Mouse (Mus musculus) hindbrain, embryonic 16.5 days (tissue): ENCODE data around the gene Podxl. TPM values are rescaled to one million over a fixed set of nuclear protein-coding genes. Genes with fewer than 3 reads are reported as not detected.

Source experiments
- ATAC-seq: fragments of 200-750 bp; cut with Nextera tagmentation; 2 replicates; pipeline ENCODE4 v1.8.0; 2017; ENCODE audit warnings: moderate TSS enrichment, moderate library complexity
- H3K27ac ChIP-seq: fragments of 300-500 bp; sonication (generic); 2 replicates; pipeline ENCODE4 v1.5.1; 2014; ENCODE audit warnings: low read depth, mild to moderate bottlenecking, control low read depth, low read length, moderate library complexity
- H3K27me3 ChIP-seq: fragments of 300-500 bp; sonication (generic); replicated peaks from 2 replicates; pipeline ENCODE4 v1.6.1; 2014; ENCODE audit warnings: low read length; ENCODE audit not compliant: control insufficient read depth, insufficient read depth
- H3K36me3 ChIP-seq: fragments of 300-500 bp; sonication (generic); 2 replicates; pipeline ENCODE4 v1.6.1; 2014; ENCODE audit warnings: mild to moderate bottlenecking, low read length, moderate library complexity, mixed read lengths; ENCODE audit not compliant: control insufficient read depth, insufficient read depth
- H3K4me1 ChIP-seq: fragments of 300-500 bp; sonication (generic); 2 replicates; pipeline ENCODE4 v1.6.1; 2014; ENCODE audit warnings: low read depth, low read length; ENCODE audit not compliant: control insufficient read depth, insufficient read depth
- H3K4me2 ChIP-seq: fragments of 300-500 bp; sonication (generic); 2 replicates; pipeline ENCODE4 v1.6.1; 2014; ENCODE audit warnings: mild to moderate bottlenecking, low read length, control low read depth, moderate library complexity
- H3K4me3 ChIP-seq: fragments of 300-500 bp; sonication (generic); 2 replicates; pipeline ENCODE4 v1.5.1; 2014; ENCODE audit warnings: mild to moderate bottlenecking, low read length, control low read depth, moderate library complexity
- H3K9ac ChIP-seq: fragments of 300-500 bp; sonication (generic); 2 replicates; pipeline ENCODE4 v1.6.1; 2014; ENCODE audit warnings: low read depth, mild to moderate bottlenecking, control low read depth, low read length, moderate library complexity
- H3K9me3 ChIP-seq: fragments of 300-500 bp; sonication (generic); 2 replicates; pipeline ENCODE4 v1.6.1; 2014; ENCODE audit warnings: mild to moderate bottlenecking, low read length, moderate library complexity; ENCODE audit not compliant: control insufficient read depth
- WGBS: fragments of 180-500 bp; shearing (Covaris S2); extraction: QIAGEN DNeasy Blood & Tissue Kit; methylation state at CpG from one replicate; pipeline ENCODE4 v1.1.7; 2014; 5-methylcytosine and 5-hydroxymethylcytosine counted together
- polyA plus RNA-seq: library from polyadenylated mRNA; unstranded; fragments of >200 nt; fragmentation: Nextera tagmentation; extraction: Ambion mirVana; gene quantifications from 2 replicates; pipeline ENCODE4 v1.2.1, GENCODE M21; 2015

Gene Podxl
- polyA plus RNA-seq, 1 experiment from 2014 or later: 8.3 TPM

GRCm38 (mm10) chr6:31502614-31503013 is 61.2 kb downstream of the Podxl start:
- Histone ChIP-seq H3K36me3 (0 out of 2 replicates have a peak, but pooled peaks cover 5% of the 10 kb centered on the region), H3K27me3 (no peaks in the 10 kb centered on the region), H3K27ac (no peak overlapping the region), H3K4me1 (no peaks in the 10 kb centered on the region), H3K9ac (no peak overlapping the region), H3K9me3 (no peaks in the 10 kb centered on the region), H3K4me3 (no peak overlapping the region), H3K4me2 (no peak overlapping the region)
- 100% methylated on average over 2 of the region's 2 CpGs for WGBS
- no peak for ATAC-seq

- 0 out of 2 replicates have a peak, but pooled peaks have one; percentile 37 for ATAC-seq
- H3K27me3 ChIP-seq: no peaks in the 10 kb centered on the region
- 0 out of 2 replicates have a peak, but pooled peaks cover 7% of the 10 kb centered on the region for H3K36me3 ChIP-seq
- no peak overlapping the region for H3K27ac ChIP-seq
- H3K4me2 ChIP-seq: no peak overlapping the region
- H3K4me3 ChIP-seq: no peak overlapping the region
- no peaks in the 10 kb centered on the region for H3K9me3 ChIP-seq
- H3K9ac ChIP-seq: no peak overlapping the region
- H3K4me1 ChIP-seq: no peaks in the 10 kb centered on the region
Observed at GRCm38 (mm10) chr6:31500691-31501090, 63.1 kb downstream of the Podxl start.

GRCm38 (mm10) chr6:31500260-31500659 is 63.5 kb downstream of the Podxl start:
- ATAC-seq: no peak
- Histone ChIP-seq H3K4me3 (no peak overlapping the region), H3K36me3 (0 out of 2 replicates have a peak, but pooled peaks cover 7% of the 10 kb centered on the region), H3K9me3 (no peaks in the 10 kb centered on the region), H3K27me3 (no peaks in the 10 kb centered on the region), H3K4me2 (no peak overlapping the region), H3K4me1 (no peaks in the 10 kb centered on the region), H3K27ac (no peak overlapping the region), H3K9ac (no peak overlapping the region)
- WGBS: 78% methylated on average over 2 of the region's 2 CpGs

- no peak overlapping the region for H3K27ac ChIP-seq
- H3K4me1 ChIP-seq: no peaks in the 10 kb centered on the region
- no peak overlapping the region for H3K4me3 ChIP-seq
- ATAC-seq: no peak
- no peaks in the 10 kb centered on the region for H3K9me3 ChIP-seq
- H3K4me2 ChIP-seq: no peak overlapping the region
- WGBS: 87% methylated on average over 10 of the region's 10 CpGs
- H3K9ac ChIP-seq: no peak overlapping the region
- no peaks in the 10 kb centered on the region for H3K27me3 ChIP-seq
- 0 out of 2 replicates have a peak, but pooled peaks cover 7% of the 10 kb centered on the region for H3K36me3 ChIP-seq
Observed at GRCm38 (mm10) chr6:31499836-31500235, 63.9 kb downstream of the Podxl start.

- Histone ChIP-seq H3K27me3 (no peaks in the 10 kb centered on the region), H3K9ac (no peak overlapping the region), H3K4me2 (no peak overlapping the region), H3K4me3 (no peak overlapping the region), H3K27ac (no peak overlapping the region), H3K36me3 (0 out of 2 replicates have a peak, but pooled peaks cover 2% of the 10 kb centered on the region), H3K9me3 (no peaks in the 10 kb centered on the region), H3K4me1 (no peaks in the 10 kb centered on the region)
- 79% methylated on average over 2 of the region's 2 CpGs for WGBS
- no peak for ATAC-seq
Observed at GRCm38 (mm10) chr6:31496227-31496626, 67.6 kb downstream of the Podxl start.

- Histone ChIP-seq H3K4me3 (no peak overlapping the region), H3K4me2 (no peak overlapping the region), H3K27me3 (no peaks in the 10 kb centered on the region), H3K9ac (no peak overlapping the region), H3K4me1 (no peaks in the 10 kb centered on the region), H3K27ac (no peak overlapping the region), H3K9me3 (no peaks in the 10 kb centered on the region), H3K36me3 (0 out of 2 replicates have a peak, but pooled peaks cover 2% of the 10 kb centered on the region)
- WGBS: 71% methylated on average over 2 of the region's 2 CpGs
- ATAC-seq: no peak
Observed at GRCm38 (mm10) chr6:31495122-31495731, 68.6 kb downstream of the Podxl start.

- H3K4me1 ChIP-seq: no peaks in the 10 kb centered on the region
- no peaks in the 10 kb centered on the region for H3K9me3 ChIP-seq
- no peak overlapping the region for H3K9ac ChIP-seq
- ATAC-seq: no peak
- 94% methylated on average over 7 of the region's 7 CpGs for WGBS
- H3K4me3 ChIP-seq: no peak overlapping the region
- peaks cover 2% of the 10 kb centered on the region; the same call in 1 of the 2 replicates for H3K36me3 ChIP-seq
- H3K27ac ChIP-seq: no peak overlapping the region
- no peaks in the 10 kb centered on the region for H3K27me3 ChIP-seq
- no peak overlapping the region for H3K4me2 ChIP-seq
Observed at GRCm38 (mm10) chr6:31489950-31490349, 73.8 kb downstream of the Podxl start.

GRCm38 (mm10) chr6:31486601-31487000 is 77.2 kb downstream of the Podxl start:
- no peaks in the 10 kb centered on the region for H3K4me1 ChIP-seq
- no peak overlapping the region for H3K9ac ChIP-seq
- no peaks in the 10 kb centered on the region for H3K27me3 ChIP-seq
- H3K36me3 ChIP-seq: peaks cover 2% of the 10 kb centered on the region; the same call in 1 of the 2 replicates
- H3K9me3 ChIP-seq: no peaks in the 10 kb centered on the region
- ATAC-seq: no peak
- H3K4me3 ChIP-seq: no peak overlapping the region
- no peak overlapping the region for H3K27ac ChIP-seq
- 95% methylated on average over 2 of the region's 2 CpGs for WGBS
- H3K4me2 ChIP-seq: no peak overlapping the region

GRCm38 (mm10) chr6:31480008-31480407 is 83.8 kb downstream of the Podxl start:
- ATAC-seq: no peak
- 84% methylated on average over 4 of the region's 4 CpGs for WGBS
- H3K4me1 ChIP-seq: no peaks in the 10 kb centered on the region

More at GRCm38 (mm10) chr6:31480008-31480407, 83.8 kb downstream of the Podxl start:
- Histone ChIP-seq H3K9me3 (no peaks in the 10 kb centered on the region), H3K4me2 (no peak overlapping the region), H3K4me3 (no peak overlapping the region), H3K27ac (no peak overlapping the region), H3K9ac (no peak overlapping the region), H3K27me3 (no peaks in the 10 kb centered on the region), H3K36me3 (peaks cover 4% of the 10 kb centered on the region; the same call in 1 of the 2 replicates)
